ENCODE assay signal across 12 mouse cellular contexts in the genomic region with DNA sequence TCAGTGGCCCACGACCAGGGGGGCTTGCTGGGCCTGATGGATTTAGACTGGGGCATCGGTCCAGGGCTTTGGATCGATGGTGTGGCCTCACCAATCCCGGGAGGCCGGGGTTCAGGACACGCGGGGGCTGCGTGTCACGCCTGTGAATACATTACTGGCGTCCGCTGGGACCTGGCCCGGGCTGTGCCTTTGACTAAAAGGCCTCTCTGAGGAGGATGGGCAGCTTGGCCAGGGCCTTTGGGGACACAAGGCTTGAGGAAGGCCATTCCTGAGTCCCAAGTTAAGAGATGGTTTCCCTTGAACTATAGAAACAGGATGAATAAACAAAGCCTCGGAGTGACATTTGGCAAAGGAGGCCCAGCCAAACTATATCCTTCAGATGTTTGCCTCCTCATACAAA. TPM values are rescaled to one million over a fixed set of nuclear protein-coding genes. Genes with fewer than 3 reads are reported as not detected.
DNase-seq lines count a peak whose midpoint lies in the region; ATAC-seq and TF ChIP-seq lines count a peak whose summit lies in the region.
"Had no signal": no experiment of that assay in that cellular context is flagged by ENCODE, and none has a peak within 500 bp of the region (broad histone marks: within the 10 kb centered on the region; RNA-seq: fewer than 3 reads in every experiment).

No protein-coding gene starts in this region.

- no peaks in the 10 kb centered on the region for H3K36me3 ChIP-seq in limb, embryonic 10.5 days
- no peaks in the 10 kb centered on the region for H3K36me3 ChIP-seq in midbrain, embryonic 15.5 days (replicated peaks)
- H3K36me3 ChIP-seq: limb, embryonic 15.5 days had no signal

- no peak overlapping the region; the same call in 1 of the 2 replicates for H3K4me2 ChIP-seq in midbrain, embryonic 15.5 days
- H3K4me2 ChIP-seq: limb, embryonic 15.5 days had no signal

- 63% methylated on average over 13 of the region's 13 CpGs for WGBS in limb, embryonic 10.5 days
- WGBS in midbrain, embryonic 15.5 days, result 19% methylated on average over 13 of the region's 13 CpGs
- WGBS in lung, adult 2 months, result 56% methylated on average over 13 of the region's 13 CpGs

- no peaks in the 10 kb centered on the region for H3K9me3 ChIP-seq in limb, embryonic 10.5 days (replicated peaks)
- no peaks in the 10 kb centered on the region for H3K9me3 ChIP-seq in midbrain, embryonic 15.5 days

- peak; percentile 66 for DNase-seq in adrenal gland, adult 8-10 months
- peak; percentile 49 for DNase-seq in adrenal gland, postnatal 25 days
- DNase-seq in limb, embryonic 10.5 days (ENCODE audit: low spot score), result no peak
- no peak for DNase-seq in layer of hippocampus, adult 9-11 months
- no peak for DNase-seq in right cerebral cortex, adult 2 months (ENCODE audit: low spot score in 2 of 2)
- DNase-seq in lung, adult 2 months, result no peak
- DNase-seq: cerebellum, adult 9-10 months; heart, postnatal 4 days; layer of hippocampus, postnatal 36 days had no signal

- no peaks in the 10 kb centered on the region for H3K27me3 ChIP-seq in limb, embryonic 10.5 days (ENCODE audit: low read depth, poor library complexity, severe bottlenecking)
- no peaks in the 10 kb centered on the region for H3K27me3 ChIP-seq in midbrain, embryonic 15.5 days (replicated peaks)

- H3K4me3 ChIP-seq in limb, embryonic 10.5 days, result no peak overlapping the region
- no peak overlapping the region for H3K4me3 ChIP-seq in midbrain, embryonic 15.5 days
- no peak overlapping the region for H3K4me3 ChIP-seq in lung, adult 2 months (replicated peaks; ENCODE audit: extremely low read depth, low read depth, low read length)
- H3K4me3 ChIP-seq: limb, embryonic 15.5 days had no signal

- no peak; the same call in 1 of the 2 replicates for ATAC-seq in midbrain, embryonic 15.5 days (replicated peaks)

- TF ChIP-seq POLR2A in lung, adult 2 months (IDR thresholded peaks at IDR 0.05; ENCODE audit: borderline replicate concordance, extremely low read depth, low read depth, low read length), result no peak

- no peak overlapping the region for H3K9ac ChIP-seq in midbrain, embryonic 15.5 days
- H3K9ac ChIP-seq: limb, embryonic 15.5 days had no signal

- no peak for TF ChIP-seq CTCF in lung, adult 2 months (IDR thresholded peaks at IDR 0.05; ENCODE audit: insufficient read depth, low read length)

- H3K27ac ChIP-seq in limb, embryonic 10.5 days, result peak overlapping the region; percentile 42; the same call in 1 of the 2 replicates
- H3K27ac ChIP-seq in midbrain, embryonic 15.5 days, result 0 out of 2 replicates have a peak overlapping the region, but pooled peaks have one; percentile 42
- H3K27ac ChIP-seq: kidney, postnatal 0 days; limb, embryonic 15.5 days had no signal

- peaks cover 42% of the 10 kb centered on the region for H3K4me1 ChIP-seq in limb, embryonic 10.5 days
- H3K4me1 ChIP-seq in midbrain, embryonic 15.5 days, result peaks cover 9% of the 10 kb centered on the region
- H3K4me1 ChIP-seq in lung, adult 2 months (ENCODE audit: control insufficient read depth, insufficient read depth, low read length), result no peaks in the 10 kb centered on the region

RNA-seq across cellular contexts. Expression of a gene that starts 32.6 kb away (rescaled TPM):
- 10 to 100 TPM; 25.7 to 41.7 (median 33.2) TPM for total RNA-seq in adrenal gland, adult 8-10 months (2022)
- 20.9 and 29.8 TPM in 2 replicates for total RNA-seq in adrenal gland, postnatal 25 days (2021)
- polyA plus RNA-seq in limb, embryonic 10.5 days (2016; fragmentation: Nextera tagmentation; extraction: Ambion mirVana), result 2.9 and 4.4 TPM in 2 replicates
- polyA plus RNA-seq in midbrain, embryonic 15.5 days (2015; fragmentation: Nextera tagmentation; extraction: Ambion mirVana), result 24.7 and 27.3 TPM in 2 replicates
- polyA plus RNA-seq in lung, adult 2 months (2012; rRNA removed), result 5.6 and 6.4 TPM in 2 replicates

Comparison
In these comparisons a context has a peak if more than half of its experiments do, and no peak if none do; other contexts are left out.
1. DNase-seq: peak in adrenal gland, adult 8-10 months (single experiment) and adrenal gland, postnatal 25 days (single experiment); none in limb, embryonic 10.5 days (single experiment), layer of hippocampus, adult 9-11 months (single experiment), right cerebral cortex, adult 2 months (0 of 2) and lung, adult 2 months (single experiment).